Mouse (Mus musculus): ENCODE measurements around the gene Dbnl. TPM values are rescaled to one million over a fixed set of nuclear protein-coding genes. Genes with fewer than 3 reads are reported as not detected.

Dbnl gene
- polyA plus RNA-seq, 1 experiment, result 91.3 TPM

DNA sequence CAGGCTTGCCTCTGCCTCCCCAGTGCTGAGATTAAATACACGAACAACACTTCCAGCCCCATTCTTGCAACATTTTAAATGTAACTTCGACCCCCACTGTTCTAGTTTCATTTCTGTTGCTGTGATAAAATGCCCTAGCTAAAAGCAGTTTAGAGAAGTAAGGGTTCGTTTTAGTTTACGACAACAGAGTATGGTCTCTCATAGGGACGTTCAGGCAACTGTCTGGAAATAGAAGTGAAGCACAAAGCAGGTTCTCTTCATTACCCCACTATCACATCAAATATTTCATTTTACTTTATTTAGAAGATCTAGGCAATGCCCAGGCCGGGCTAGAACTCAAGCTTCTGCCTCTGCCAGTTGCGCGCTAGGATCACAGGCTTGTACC, 625 bp upstream of the Dbnl start:
- peak overlapping the region; percentile 70 for H3ac ChIP-seq (ENCODE audit: control insufficient read depth, insufficient read length, low read depth)
- peak overlapping the region; percentile 89 for H3K4me3 ChIP-seq (ENCODE audit: insufficient read depth, poor library complexity, severe bottlenecking)
- no peaks in the 10 kb centered on the region for H3K27me3 ChIP-seq (ENCODE audit: control insufficient read depth, insufficient read depth, insufficient read length)
- no peak for TF ChIP-seq FOSL1 (IDR thresholded peaks at IDR 0.05; ENCODE audit: insufficient read depth, low read length, poor library complexity, severe bottlenecking)
- TF ChIP-seq CTCF (IDR thresholded peaks at IDR 0.05; ENCODE audit: control insufficient read depth, insufficient read depth, insufficient read length), result no peak
- TF ChIP-seq MYOG (IDR thresholded peaks at IDR 0.05; ENCODE audit: control insufficient read depth, extremely low read depth, insufficient read length), result no peak
- peaks cover 13% of the 10 kb centered on the region for H3K79me3 ChIP-seq (ENCODE audit: low read depth)
- H3K36me3 ChIP-seq (ENCODE audit: control insufficient read depth, insufficient read depth), result peaks cover 16% of the 10 kb centered on the region
- H3K79me2 ChIP-seq (ENCODE audit: control insufficient read depth, insufficient read depth), result peaks cover 40% of the 10 kb centered on the region

DNA sequence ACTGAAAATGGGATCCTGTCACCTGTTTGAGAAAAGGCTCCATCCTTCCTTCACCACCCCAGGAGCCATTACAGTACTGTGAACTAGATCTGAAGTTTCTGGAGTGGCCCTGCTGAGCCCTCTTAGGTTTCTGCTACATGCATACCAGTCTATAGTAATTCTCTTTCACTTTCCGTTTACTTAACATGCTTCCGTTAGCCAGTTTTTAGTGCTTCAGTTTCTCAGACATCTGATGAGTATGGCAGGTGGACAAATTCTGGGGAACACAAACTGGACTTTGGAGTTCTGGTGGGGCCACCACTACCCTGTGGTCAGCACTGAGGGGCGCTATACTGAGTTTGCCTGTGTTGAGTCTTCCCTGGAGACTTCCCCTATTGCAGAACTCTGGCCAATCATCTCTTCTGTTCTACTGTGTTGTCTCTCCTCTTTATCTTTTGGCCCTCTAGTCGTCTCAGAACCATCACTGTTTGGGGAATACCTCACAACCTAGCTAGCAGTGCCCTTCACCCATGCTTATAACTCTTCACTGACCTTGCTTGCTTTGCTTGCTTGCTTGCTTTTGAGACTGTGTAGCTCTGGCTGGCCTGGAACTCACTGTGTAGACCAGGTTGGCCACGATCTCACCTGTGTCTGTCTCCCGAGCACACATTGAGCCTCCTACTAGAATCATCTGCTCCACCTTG, 924 bp downstream of the Dbnl start:
- H3K36me3 ChIP-seq (ENCODE audit: control insufficient read depth, insufficient read depth), result peaks cover 22% of the 10 kb centered on the region
- TF ChIP-seq CTCF (IDR thresholded peaks at IDR 0.05; ENCODE audit: control insufficient read depth, insufficient read depth, insufficient read length) (peak; percentile 5), FOSL1 (IDR thresholded peaks at IDR 0.05; ENCODE audit: insufficient read depth, low read length, poor library complexity, severe bottlenecking) (no peak)
- peaks cover 13% of the 10 kb centered on the region for H3K79me3 ChIP-seq (ENCODE audit: low read depth)
- peak overlapping the region; percentile 89 for H3K4me3 ChIP-seq (ENCODE audit: insufficient read depth, poor library complexity, severe bottlenecking)
- peaks cover 40% of the 10 kb centered on the region for H3K79me2 ChIP-seq (ENCODE audit: control insufficient read depth, insufficient read depth)
- no peaks in the 10 kb centered on the region for H3K27me3 ChIP-seq (ENCODE audit: control insufficient read depth, insufficient read depth, insufficient read length)
- peak overlapping the region; percentile 85 for H3ac ChIP-seq (ENCODE audit: control insufficient read depth, insufficient read length, low read depth)

- Histone ChIP-seq H3K79me3 (ENCODE audit: low read depth) (peaks cover 13% of the 10 kb centered on the region), H3K27me3 (ENCODE audit: control insufficient read depth, insufficient read depth, insufficient read length) (no peaks in the 10 kb centered on the region), H3K79me2 (ENCODE audit: control insufficient read depth, insufficient read depth) (peaks cover 40% of the 10 kb centered on the region), H3K4me3 (ENCODE audit: insufficient read depth, poor library complexity, severe bottlenecking) (no peak overlapping the region), H3K36me3 (ENCODE audit: control insufficient read depth, insufficient read depth) (peaks cover 29% of the 10 kb centered on the region), H3ac (ENCODE audit: control insufficient read depth, insufficient read length, low read depth) (no peak overlapping the region)
- TF ChIP-seq CTCF (IDR thresholded peaks at IDR 0.05; ENCODE audit: control insufficient read depth, insufficient read depth, insufficient read length), result no peak
- no peak for TF ChIP-seq MAX (IDR thresholded peaks at IDR 0.05)
- no peak for TF ChIP-seq USF1 (IDR thresholded peaks at IDR 0.05; ENCODE audit: low read depth)
- no peak for TF ChIP-seq MYOG (IDR thresholded peaks at IDR 0.05; ENCODE audit: control insufficient read depth, extremely low read depth, insufficient read length)
- TF ChIP-seq FOSL1 (IDR thresholded peaks at IDR 0.05; ENCODE audit: insufficient read depth, low read length, poor library complexity, severe bottlenecking), result no peak
- TF ChIP-seq CEBPB (IDR thresholded peaks at IDR 0.05; ENCODE audit: low read depth), result no peak
- no peak for TF ChIP-seq MYOD1 (IDR thresholded peaks at IDR 0.05; ENCODE audit: control insufficient read depth, insufficient read length, low read depth)
These were observed 1.6 kb downstream of the Dbnl start for GRCm38 (mm10) chr11:5789754-5790333.

DNA sequence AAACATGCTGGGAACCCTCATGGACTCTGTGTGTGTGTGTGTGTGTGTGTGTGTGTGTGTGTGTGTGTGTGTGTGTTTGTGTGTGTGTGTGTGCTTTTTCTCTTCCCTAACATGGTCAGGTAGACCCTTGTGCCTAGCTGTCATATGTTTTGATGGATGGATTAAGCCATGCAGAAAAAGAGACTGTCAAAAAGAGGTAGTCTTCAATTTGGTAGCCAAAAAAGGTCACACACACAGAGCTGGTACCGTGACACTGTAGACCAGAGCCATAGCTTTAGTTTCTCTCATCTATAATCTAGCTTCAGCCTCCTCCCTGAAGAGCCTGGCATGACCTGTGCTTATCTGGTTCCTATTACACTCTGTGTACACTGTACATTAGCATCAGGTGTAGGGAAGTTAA, 2.1 kb downstream of the Dbnl start:
- TF ChIP-seq MYOG (IDR thresholded peaks at IDR 0.05; ENCODE audit: control insufficient read depth, extremely low read depth, insufficient read length) (no peak), MAX (IDR thresholded peaks at IDR 0.05) (no peak), CEBPB (IDR thresholded peaks at IDR 0.05; ENCODE audit: low read depth) (no peak), MYOD1 (IDR thresholded peaks at IDR 0.05; ENCODE audit: control insufficient read depth, insufficient read length, low read depth) (no peak), FOSL1 (IDR thresholded peaks at IDR 0.05; ENCODE audit: insufficient read depth, low read length, poor library complexity, severe bottlenecking) (no peak), CTCF (IDR thresholded peaks at IDR 0.05; ENCODE audit: control insufficient read depth, insufficient read depth, insufficient read length) (no peak), USF1 (IDR thresholded peaks at IDR 0.05; ENCODE audit: low read depth) (no peak)
- Histone ChIP-seq H3K79me3 (ENCODE audit: low read depth) (peaks cover 13% of the 10 kb centered on the region), H3ac (ENCODE audit: control insufficient read depth, insufficient read length, low read depth) (no peak overlapping the region), H3K4me3 (ENCODE audit: insufficient read depth, poor library complexity, severe bottlenecking) (no peak overlapping the region), H3K36me3 (ENCODE audit: control insufficient read depth, insufficient read depth) (peaks cover 29% of the 10 kb centered on the region), H3K27me3 (ENCODE audit: control insufficient read depth, insufficient read depth, insufficient read length) (no peaks in the 10 kb centered on the region), H3K79me2 (ENCODE audit: control insufficient read depth, insufficient read depth) (peaks cover 40% of the 10 kb centered on the region)

DNA sequence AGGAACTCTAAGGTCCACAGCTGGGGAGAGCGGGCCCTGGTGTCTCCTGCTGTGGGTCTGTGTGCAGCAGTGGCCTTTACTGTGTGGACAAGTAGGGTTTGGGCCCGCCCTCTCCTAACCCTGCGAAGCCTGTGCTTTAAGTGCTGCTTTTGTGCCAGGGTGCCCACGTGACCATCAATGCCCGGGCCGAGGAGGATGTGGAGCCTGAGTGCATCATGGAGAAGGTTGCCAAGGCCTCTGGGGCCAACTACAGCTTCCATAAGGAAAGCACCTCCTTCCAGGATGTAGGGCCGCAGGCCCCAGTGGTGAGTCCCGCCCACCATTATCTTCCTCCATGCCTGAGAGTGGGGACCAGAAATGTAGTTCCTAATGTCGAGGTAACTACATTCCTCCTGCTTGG, 7.0 kb downstream of the Dbnl start:
- TF ChIP-seq USF1 (IDR thresholded peaks at IDR 0.05; ENCODE audit: low read depth) (peak; percentile 74), CTCF (IDR thresholded peaks at IDR 0.05; ENCODE audit: control insufficient read depth, insufficient read depth, insufficient read length) (no peak)
- no peaks in the 10 kb centered on the region for H3K79me3 ChIP-seq (ENCODE audit: low read depth)
- no peak overlapping the region for H3K4me3 ChIP-seq (ENCODE audit: insufficient read depth, poor library complexity, severe bottlenecking)
- H3ac ChIP-seq (ENCODE audit: control insufficient read depth, insufficient read length, low read depth), result no peak overlapping the region
- H3K79me2 ChIP-seq (ENCODE audit: control insufficient read depth, insufficient read depth), result peaks cover 9% of the 10 kb centered on the region
- peaks cover 71% of the 10 kb centered on the region for H3K36me3 ChIP-seq (ENCODE audit: control insufficient read depth, insufficient read depth)
- H3K27me3 ChIP-seq (ENCODE audit: control insufficient read depth, insufficient read depth, insufficient read length), result no peaks in the 10 kb centered on the region

DNA sequence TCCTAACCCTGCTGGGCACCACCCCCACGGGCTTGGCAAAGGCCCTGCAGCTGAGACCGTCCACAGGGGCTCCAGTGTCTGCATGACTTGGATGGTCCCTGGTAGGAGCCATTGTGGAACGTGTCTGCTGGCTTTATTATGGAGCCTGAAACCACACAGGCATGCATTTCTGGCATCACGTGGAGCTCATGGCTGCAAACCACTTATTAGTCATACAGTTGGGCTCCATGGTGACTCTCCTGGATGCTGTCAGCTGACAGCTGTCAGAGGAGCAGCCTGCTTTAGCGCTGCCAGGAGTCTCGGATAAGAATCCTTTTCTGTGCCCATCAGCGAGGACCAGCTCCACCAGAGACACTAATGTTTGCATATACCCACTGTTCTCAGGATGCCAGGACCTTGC, 7.4 kb downstream of the Dbnl start:
- Histone ChIP-seq H3K4me3 (ENCODE audit: insufficient read depth, poor library complexity, severe bottlenecking) (no peak overlapping the region), H3K27me3 (ENCODE audit: control insufficient read depth, insufficient read depth, insufficient read length) (no peaks in the 10 kb centered on the region), H3K79me3 (ENCODE audit: low read depth) (no peaks in the 10 kb centered on the region), H3K36me3 (ENCODE audit: control insufficient read depth, insufficient read depth) (peaks cover 75% of the 10 kb centered on the region), H3ac (ENCODE audit: control insufficient read depth, insufficient read length, low read depth) (no peak overlapping the region), H3K79me2 (ENCODE audit: control insufficient read depth, insufficient read depth) (peaks cover 6% of the 10 kb centered on the region)
- no peak for TF ChIP-seq MYOG (IDR thresholded peaks at IDR 0.05; ENCODE audit: control insufficient read depth, extremely low read depth, insufficient read length)
- TF ChIP-seq MYOD1 (IDR thresholded peaks at IDR 0.05; ENCODE audit: control insufficient read depth, insufficient read length, low read depth), result peak; percentile 75
- no peak for TF ChIP-seq CEBPB (IDR thresholded peaks at IDR 0.05; ENCODE audit: low read depth)
- TF ChIP-seq MAX (IDR thresholded peaks at IDR 0.05), result peak; percentile 99
- TF ChIP-seq USF1 (IDR thresholded peaks at IDR 0.05; ENCODE audit: low read depth), result peak; percentile 99
